Mouse (Mus musculus): ENCODE results near the gene Stx2. TPM values are rescaled to one million over a fixed set of nuclear protein-coding genes. Genes with fewer than 3 reads are reported as not detected.
A peak's percentile ranks its signal among the peaks of the same experiment; 100 is the strongest.
"Not testable (repeated sequence)": the region's sequence is repeated elsewhere in the genome, so short reads cannot be mapped to it uniquely, and the experiment has no call there.

The Stx2 gene
- total RNA-seq, 2 experiments from 2014 or later = 18.2 to 24.4 TPM

DNA sequence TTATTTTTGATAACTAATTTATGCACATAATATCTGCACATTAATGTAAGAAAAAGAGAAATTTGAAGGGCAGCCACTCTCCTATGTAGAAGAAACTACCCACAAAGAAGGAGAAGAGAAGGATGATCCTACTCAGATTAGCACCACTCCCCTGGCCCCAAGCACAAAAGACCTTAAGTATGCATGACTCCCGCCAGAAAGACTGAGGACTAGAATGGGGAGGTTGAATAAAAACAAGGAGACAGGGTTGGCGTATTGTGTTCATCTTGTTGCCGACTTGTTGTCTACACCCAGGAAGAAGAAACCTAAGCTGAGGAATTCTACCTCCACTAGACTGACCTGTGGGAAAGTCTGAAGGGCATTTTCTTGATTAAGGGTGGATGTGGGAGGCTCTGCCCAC lies 49.5 kb downstream of the Stx2 start:
- DNase-seq (ENCODE audit: low spot score in 2 of 2) = no peak

- DNase-seq (ENCODE audit: low spot score in 2 of 2) = not testable (repeated sequence)
These were observed 54.0 kb downstream of the Stx2 start for GRCm38 (mm10) chr5:128954371-128954770.

DNA sequence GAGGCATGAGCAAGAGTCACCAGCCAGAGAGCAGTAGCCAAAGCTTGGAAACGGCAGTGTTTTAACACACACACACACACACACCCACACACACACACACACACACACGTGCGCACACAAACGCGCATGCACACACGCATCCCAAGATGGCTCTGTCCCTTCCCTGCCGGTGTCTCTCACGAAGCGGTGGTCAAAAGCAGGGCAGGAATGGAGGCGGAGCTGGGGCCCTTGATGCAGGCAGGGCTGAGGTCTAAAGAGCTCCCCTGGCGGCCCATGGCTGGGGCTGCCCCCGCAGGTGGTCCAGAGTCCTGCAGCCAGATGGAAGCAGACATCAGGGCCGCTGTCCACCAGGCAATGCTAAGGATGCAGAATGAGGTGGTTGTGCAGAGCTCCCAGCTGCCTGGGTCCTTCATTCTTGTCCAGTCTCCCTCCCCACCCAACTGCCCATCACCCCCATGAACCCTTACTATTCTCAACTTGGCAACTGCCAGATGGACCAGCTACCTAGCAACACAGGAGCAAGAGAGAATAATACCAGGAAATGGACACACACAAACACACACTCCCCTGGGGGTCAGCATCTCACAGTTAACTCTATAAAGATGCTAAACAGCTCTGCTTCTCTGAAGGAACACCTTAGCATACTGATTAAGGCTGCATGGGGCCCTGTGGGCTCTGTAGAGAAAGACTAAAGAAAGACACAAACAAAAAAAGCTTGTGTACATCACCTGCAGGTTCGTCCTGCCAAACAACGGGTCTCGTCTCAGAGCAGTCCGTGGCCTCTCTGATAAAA lies 54.9 kb downstream of the Stx2 start, which contains the start of gene Rimbp2:
TSS of gene Rimbp2 (minus strand) at position 209 of the 793 bp plus-strand sequence.
- DNase-seq (ENCODE audit: low spot score in 2 of 2) = no peak

DNA sequence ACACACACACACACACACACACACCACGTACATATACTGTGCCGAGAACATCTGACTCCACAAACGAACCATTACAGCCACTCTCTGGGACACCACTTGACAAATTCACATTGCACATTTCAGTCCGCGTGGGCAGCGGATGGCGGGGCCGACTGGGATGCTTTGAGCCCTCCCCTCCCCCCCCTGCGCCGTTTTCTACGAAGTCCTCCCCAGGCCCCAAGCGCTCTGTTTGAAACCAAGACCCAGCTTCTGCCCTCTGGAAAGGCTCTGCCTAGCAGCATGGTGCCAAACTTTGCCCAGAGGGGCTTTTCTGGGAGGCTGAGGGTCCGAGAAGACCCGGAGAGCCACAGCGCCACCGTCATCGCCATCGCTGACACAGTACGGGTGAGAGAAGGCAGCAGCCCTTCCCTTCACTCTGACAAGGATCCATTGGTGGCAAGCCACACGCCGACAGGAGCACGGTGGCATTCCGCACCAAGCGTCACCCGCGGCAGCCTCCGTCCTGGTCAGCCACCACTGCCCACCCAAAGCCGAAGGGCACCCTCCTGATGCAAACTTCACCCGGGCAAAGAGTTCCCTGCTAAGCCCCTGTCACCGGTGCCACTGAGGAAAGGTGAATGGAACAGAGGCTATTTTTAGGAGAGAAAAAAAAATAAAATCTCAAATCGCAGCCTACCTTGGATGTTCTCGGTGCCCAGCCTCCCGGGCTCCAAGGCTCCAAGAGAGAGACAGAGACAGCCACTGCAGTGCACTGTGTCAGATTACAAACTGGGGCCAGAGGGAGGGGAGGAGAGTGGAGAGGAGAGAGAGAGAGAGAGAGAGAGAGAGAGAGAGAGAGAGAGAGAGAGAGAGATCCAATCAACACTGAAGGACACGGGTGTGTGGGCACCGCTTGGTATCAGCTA lies 55.8 kb downstream of the Stx2 start:
- DNase-seq (ENCODE audit: low spot score in 2 of 2) = no peak

GRCm38 (mm10) chr5:128951472-128951871 lies 56.9 kb downstream of the Stx2 start:
- DNase-seq (ENCODE audit: low spot score in 2 of 2) = no peak

- peak; percentile 30 to 35 for DNase-seq (ENCODE audit: low spot score in 2 of 2)
These were observed 61.3 kb downstream of the Stx2 start for GRCm38 (mm10) chr5:128947093-128947492.

- no peak for DNase-seq (ENCODE audit: low spot score in 2 of 2)
These were observed 67.9 kb downstream of the Stx2 start for GRCm38 (mm10) chr5:128940436-128940835.

- no peak for DNase-seq (ENCODE audit: low spot score in 2 of 2)
These were observed 72.9 kb downstream of the Stx2 start for GRCm38 (mm10) chr5:128935359-128935899.

Other genes with a start within 250 kb of the Stx2 start
- gene Rimbp2, start 55.1 kb downstream of the Stx2 start, total RNA-seq (2021) = 1 to 10 TPM; 4.0 to 5.3 TPM
- gene Ran, start 11.5 kb upstream of the Stx2 start, total RNA-seq (2021) = 100 to 1,000 TPM; 185 to 226 TPM
- 1 to 10 TPM; 3.2 to 7.8 TPM for gene Adgrd1, start 88.2 kb upstream of the Stx2 start, total RNA-seq (2021)

Measured in adrenal gland, adult 18-20 months (tissue).